Mouse (Mus musculus): Measurements from ENCODE around the gene Fam53a. TPM values are rescaled to one million over a fixed set of nuclear protein-coding genes. Genes with fewer than 3 reads are reported as not detected.

Gene Fam53a
- polyA plus RNA-seq, 1 experiment from 2014 or later, result 79.9 TPM

GRCm38 (mm10) chr5:33627968-33628367 lies 1.5 kb downstream of the Fam53a start:
- H3K4me3 ChIP-seq, result peak overlapping the region; percentile 92

GRCm38 (mm10) chr5:33623766-33624165 lies 5.7 kb downstream of the Fam53a start:
- H3K4me3 ChIP-seq, result no peak overlapping the region
- peaks cover 10% of the 10 kb centered on the region for H3K4me1 ChIP-seq
- H3K9me3 ChIP-seq, result no peaks in the 10 kb centered on the region
- no peak overlapping the region for H3K27ac ChIP-seq (replicated peaks)
- peaks cover 36% of the 10 kb centered on the region for H3K36me3 ChIP-seq (replicated peaks)
- no peaks in the 10 kb centered on the region for H3K27me3 ChIP-seq (replicated peaks; ENCODE audit: low read depth, poor library complexity, severe bottlenecking)
- DNase-seq (ENCODE audit: low spot score), result no peak
- WGBS, result 75% methylated on average over 3 of the region's 3 CpGs

More at GRCm38 (mm10) chr5:33627968-33628367, 1.5 kb downstream of the Fam53a start:
- Histone ChIP-seq H3K27ac (replicated peaks) (no peak overlapping the region; the same call in 1 of the 2 replicates), H3K9me3 (no peaks in the 10 kb centered on the region), H3K27me3 (replicated peaks; ENCODE audit: low read depth, poor library complexity, severe bottlenecking) (no peaks in the 10 kb centered on the region), H3K36me3 (replicated peaks) (peaks cover 23% of the 10 kb centered on the region), H3K4me1 (peaks cover 30% of the 10 kb centered on the region)
- DNase-seq (ENCODE audit: low spot score), result no peak
- WGBS, result 68% methylated on average over 4 of the region's 4 CpGs

- H3K36me3 ChIP-seq (replicated peaks), result peaks cover 36% of the 10 kb centered on the region
- 95% methylated on average over 2 of the region's 2 CpGs for WGBS
- H3K9me3 ChIP-seq, result no peaks in the 10 kb centered on the region
- no peaks in the 10 kb centered on the region for H3K27me3 ChIP-seq (replicated peaks; ENCODE audit: low read depth, poor library complexity, severe bottlenecking)
- H3K4me1 ChIP-seq, result peaks cover under 1% of the 10 kb centered on the region
- H3K27ac ChIP-seq (replicated peaks), result no peak overlapping the region
- no peak for DNase-seq (ENCODE audit: low spot score)
- H3K4me3 ChIP-seq, result no peak overlapping the region
These were observed 6.8 kb downstream of the Fam53a start for GRCm38 (mm10) chr5:33622671-33623070.

GRCm38 (mm10) chr5:33614391-33614790 lies 15.0 kb downstream of the Fam53a start:
- Histone ChIP-seq H3K9me3 (no peaks in the 10 kb centered on the region), H3K27ac (replicated peaks) (no peak overlapping the region), H3K27me3 (replicated peaks; ENCODE audit: low read depth, poor library complexity, severe bottlenecking) (no peaks in the 10 kb centered on the region), H3K4me3 (no peak overlapping the region), H3K36me3 (replicated peaks) (peaks cover 62% of the 10 kb centered on the region), H3K4me1 (no peaks in the 10 kb centered on the region)
- 90% methylated on average over 6 of the region's 6 CpGs for WGBS
- no peak for DNase-seq (ENCODE audit: low spot score)

GRCm38 (mm10) chr5:33611795-33612194 lies 17.6 kb downstream of the Fam53a start:
- H3K36me3 ChIP-seq (replicated peaks), result peaks cover 84% of the 10 kb centered on the region

GRCm38 (mm10) chr5:33609226-33609625 lies 20.2 kb downstream of the Fam53a start:
- no peak overlapping the region for H3K4me3 ChIP-seq
- DNase-seq (ENCODE audit: low spot score), result no peak
- no peaks in the 10 kb centered on the region for H3K9me3 ChIP-seq
- H3K4me1 ChIP-seq, result no peaks in the 10 kb centered on the region
- no peaks in the 10 kb centered on the region for H3K27me3 ChIP-seq (replicated peaks; ENCODE audit: low read depth, poor library complexity, severe bottlenecking)
- WGBS, result 73% methylated on average over 1 of the region's 1 CpGs
- no peak overlapping the region for H3K27ac ChIP-seq (replicated peaks)
- peaks cover 97% of the 10 kb centered on the region for H3K36me3 ChIP-seq (replicated peaks)

More at GRCm38 (mm10) chr5:33611795-33612194, 17.6 kb downstream of the Fam53a start:
- no peaks in the 10 kb centered on the region for H3K27me3 ChIP-seq (replicated peaks; ENCODE audit: low read depth, poor library complexity, severe bottlenecking)
- H3K27ac ChIP-seq (replicated peaks), result no peak overlapping the region
- DNase-seq (ENCODE audit: low spot score), result no peak
- H3K9me3 ChIP-seq, result no peaks in the 10 kb centered on the region
- 84% methylated on average over 1 of the region's 1 CpGs for WGBS
- no peak overlapping the region for H3K4me3 ChIP-seq
- no peaks in the 10 kb centered on the region for H3K4me1 ChIP-seq

GRCm38 (mm10) chr5:33607434-33607833 lies 22.0 kb downstream of the Fam53a start:
- DNase-seq (ENCODE audit: low spot score), result no peak
- Histone ChIP-seq H3K27ac (replicated peaks) (no peak overlapping the region), H3K36me3 (replicated peaks) (peaks cover 96% of the 10 kb centered on the region), H3K4me3 (no peak overlapping the region), H3K9me3 (no peaks in the 10 kb centered on the region), H3K4me1 (no peaks in the 10 kb centered on the region), H3K27me3 (replicated peaks; ENCODE audit: low read depth, poor library complexity, severe bottlenecking) (no peaks in the 10 kb centered on the region)
- WGBS, result 95% methylated on average over 15 of the region's 15 CpGs

- 90% methylated on average over 7 of the region's 7 CpGs for WGBS
- Histone ChIP-seq H3K4me1 (no peaks in the 10 kb centered on the region), H3K4me3 (no peak overlapping the region), H3K27me3 (replicated peaks; ENCODE audit: low read depth, poor library complexity, severe bottlenecking) (no peaks in the 10 kb centered on the region), H3K36me3 (replicated peaks) (peaks cover 96% of the 10 kb centered on the region), H3K9me3 (no peaks in the 10 kb centered on the region), H3K27ac (replicated peaks) (no peak overlapping the region)
- DNase-seq (ENCODE audit: low spot score), result no peak
These were observed 22.8 kb downstream of the Fam53a start for GRCm38 (mm10) chr5:33606631-33607030.

GRCm38 (mm10) chr5:33605314-33605713 lies 24.1 kb downstream of the Fam53a start:
- DNase-seq (ENCODE audit: low spot score), result no peak
- Histone ChIP-seq H3K27ac (replicated peaks) (no peak overlapping the region), H3K36me3 (replicated peaks) (peaks cover 98% of the 10 kb centered on the region), H3K4me3 (no peak overlapping the region), H3K27me3 (replicated peaks; ENCODE audit: low read depth, poor library complexity, severe bottlenecking) (no peaks in the 10 kb centered on the region), H3K9me3 (no peaks in the 10 kb centered on the region), H3K4me1 (no peaks in the 10 kb centered on the region)
- WGBS, result 83% methylated on average over 5 of the region's 5 CpGs

- no peaks in the 10 kb centered on the region for H3K9me3 ChIP-seq
- peaks cover 11% of the 10 kb centered on the region for H3K36me3 ChIP-seq (replicated peaks)
- no peak overlapping the region for H3K4me3 ChIP-seq
- 37% methylated on average over 2 of the region's 2 CpGs for WGBS
- no peaks in the 10 kb centered on the region for H3K27me3 ChIP-seq (replicated peaks; ENCODE audit: low read depth, poor library complexity, severe bottlenecking)
- peak; percentile 38 for DNase-seq (ENCODE audit: low spot score)
- H3K4me1 ChIP-seq, result no peaks in the 10 kb centered on the region
- no peak overlapping the region for H3K27ac ChIP-seq (replicated peaks)
These were observed 35.8 kb downstream of the Fam53a start for GRCm38 (mm10) chr5:33593620-33594019.

- Histone ChIP-seq H3K36me3 (replicated peaks) (no peaks in the 10 kb centered on the region), H3K27ac (replicated peaks) (no peak overlapping the region), H3K27me3 (replicated peaks; ENCODE audit: low read depth, poor library complexity, severe bottlenecking) (no peaks in the 10 kb centered on the region), H3K4me1 (peaks cover under 1% of the 10 kb centered on the region), H3K4me3 (no peak overlapping the region), H3K9me3 (no peaks in the 10 kb centered on the region)
- peak; percentile 83 for DNase-seq (ENCODE audit: low spot score)
- 73% methylated on average over 5 of the region's 5 CpGs for WGBS
These were observed 40.1 kb downstream of the Fam53a start for GRCm38 (mm10) chr5:33589221-33589888.

- Histone ChIP-seq H3K4me3 (no peak overlapping the region), H3K27me3 (replicated peaks; ENCODE audit: low read depth, poor library complexity, severe bottlenecking) (no peaks in the 10 kb centered on the region), H3K36me3 (replicated peaks) (no peaks in the 10 kb centered on the region), H3K9me3 (no peaks in the 10 kb centered on the region), H3K27ac (replicated peaks) (no peak overlapping the region), H3K4me1 (peaks cover 12% of the 10 kb centered on the region)
- no peak for DNase-seq (ENCODE audit: low spot score)
- 90% methylated on average over 3 of the region's 3 CpGs for WGBS
These were observed 41.4 kb downstream of the Fam53a start for GRCm38 (mm10) chr5:33588066-33588465.

- Histone ChIP-seq H3K27me3 (replicated peaks; ENCODE audit: low read depth, poor library complexity, severe bottlenecking) (no peaks in the 10 kb centered on the region), H3K4me3 (no peak overlapping the region), H3K4me1 (peaks cover 15% of the 10 kb centered on the region), H3K36me3 (replicated peaks) (no peaks in the 10 kb centered on the region), H3K27ac (replicated peaks) (no peak overlapping the region), H3K9me3 (no peaks in the 10 kb centered on the region)
- no peak for DNase-seq (ENCODE audit: low spot score)
- WGBS, result 83% methylated on average over 18 of the region's 18 CpGs
These were observed 41.9 kb downstream of the Fam53a start for GRCm38 (mm10) chr5:33587498-33588058.
